Mouse (Mus musculus) CH12F3 (cell line): ENCODE results near the gene Gpd1.

Experiments
- in situ Hi-C: fragments of 300-500 bp; cut with MboI; formaldehyde crosslinking; loops from 2 replicates; pipeline ENCODE4 v1.14.3; 2020; ENCODE audit warnings: low sequenced_read_pairs

The Gpd1 gene

GRCm38 (mm10) chr15:99718461-99719021, 1.2 kb downstream of the Gpd1 start:
- in situ Hi-C loops, result no loop called here

- in situ Hi-C loops, result loop anchor here (10.0 kb wide), 1 partner anchor 175 kb away; no protein-coding TSS in a partner anchor
Measured at GRCm38 (mm10) chr15:99719865-99720264, 2.5 kb downstream of the Gpd1 start.

- in situ Hi-C loops, result loop anchor here (10.0 kb wide), 1 partner anchor 173 kb away; no protein-coding TSS in a partner anchor
Measured at GRCm38 (mm10) chr15:99721921-99722743, 4.8 kb downstream of the Gpd1 start.

- in situ Hi-C loops, result loop anchor here (10.0 kb wide), 1 partner anchor 172 kb away; no protein-coding TSS in a partner anchor
Measured at GRCm38 (mm10) chr15:99723120-99723514, 5.8 kb downstream of the Gpd1 start.

GRCm38 (mm10) chr15:99723515-99724291, 6.4 kb downstream of the Gpd1 start:
- in situ Hi-C loops, result loop anchor here (10.0 kb wide), 1 partner anchor 171 kb away; no protein-coding TSS in a partner anchor

- in situ Hi-C loops, result loop anchor here (10.0 kb wide), 1 partner anchor 170 kb away; no protein-coding TSS in a partner anchor
Measured at GRCm38 (mm10) chr15:99724292-99725021, 7.1 kb downstream of the Gpd1 start.

GRCm38 (mm10) chr15:99725341-99726155, 8.2 kb downstream of the Gpd1 start, which contains the start of gene Cox14:
Gene Cox14, plus strand, starts transcription at chr15:99725618.
- in situ Hi-C loops, result loop anchor here (10.0 kb wide), 1 partner anchor 169 kb away; no protein-coding TSS in a partner anchor

- in situ Hi-C loops, result loop anchor here (10.0 kb wide), 1 partner anchor 168 kb away; no protein-coding TSS in a partner anchor
Measured at GRCm38 (mm10) chr15:99726549-99726948, 9.2 kb downstream of the Gpd1 start.

GRCm38 (mm10) chr15:99727039-99727438, 9.7 kb downstream of the Gpd1 start:
- in situ Hi-C loops, result loop anchor here (10.0 kb wide), 1 partner anchor 168 kb away; no protein-coding TSS in a partner anchor

GRCm38 (mm10) chr15:99727525-99727924, 10.2 kb downstream of the Gpd1 start:
- in situ Hi-C loops, result loop anchor here (10.0 kb wide), 1 partner anchor 167 kb away; no protein-coding TSS in a partner anchor

- in situ Hi-C loops, result loop anchor here (10.0 kb wide), 1 partner anchor 167 kb away; no protein-coding TSS in a partner anchor
Measured at GRCm38 (mm10) chr15:99728211-99728610, 10.9 kb downstream of the Gpd1 start.

GRCm38 (mm10) chr15:99729056-99729783, 11.9 kb downstream of the Gpd1 start:
- in situ Hi-C loops, result loop anchor here (10.0 kb wide), 1 partner anchor 166 kb away; no protein-coding TSS in a partner anchor

- in situ Hi-C loops, result no loop called here
Measured at GRCm38 (mm10) chr15:99731167-99731566, 13.9 kb downstream of the Gpd1 start.

GRCm38 (mm10) chr15:99731678-99732077, 14.4 kb downstream of the Gpd1 start:
- in situ Hi-C loops, result no loop called here

GRCm38 (mm10) chr15:99733186-99733585, 15.9 kb downstream of the Gpd1 start:
- in situ Hi-C loops, result no loop called here

- in situ Hi-C loops, result no loop called here
Measured at GRCm38 (mm10) chr15:99735631-99736030, 18.3 kb downstream of the Gpd1 start.

- in situ Hi-C loops, result no loop called here
Measured at GRCm38 (mm10) chr15:99736675-99737074, 19.4 kb downstream of the Gpd1 start.

GRCm38 (mm10) chr15:99740229-99740628, 22.9 kb downstream of the Gpd1 start:
- in situ Hi-C loops, result no loop called here
